8 mouse cellular contexts compared by ENCODE assay signal in genomic region chr9:13749675-13749998, GRCm38 (mm10). TPM values are rescaled to one million over a fixed set of nuclear protein-coding genes. Genes with fewer than 3 reads are reported as not detected.
DNase-seq lines count a peak whose midpoint lies in the region; ATAC-seq and TF ChIP-seq lines count a peak whose summit lies in the region.

No protein-coding gene starts in this region.

- H3K9ac ChIP-seq in intestine, postnatal 0 days (ENCODE audit: low read depth, low read length) = peak overlapping the region; percentile 92
- peak overlapping the region; percentile 97 for H3K9ac ChIP-seq in neural tube, embryonic 14.5 days (replicated peaks; ENCODE audit: low read depth, low read length)

- no peak for DNase-seq in left cerebral cortex, adult 2 months (ENCODE audit: extremely low spot score in 1 of 2, low spot score in 2 of 2)
- DNase-seq in left cerebral cortex, adult 18-20 months (ENCODE audit: low spot score in 2 of 2) = no peak
- peak; percentile 47 for DNase-seq in c-Kit-positive CD71-positive TER-119-positive erythroid progenitor cells, embryonic 14.5 days (ENCODE audit: low spot score)
- DNase-seq in layer of hippocampus, postnatal 25 days (ENCODE audit: extremely low spot score in 1 of 2, low spot score in 1 of 2) = no peak
- no peak for DNase-seq in Muller cell, postnatal 12 days (ENCODE audit: inconsistent ontology term)
- DNase-seq in adrenal gland, postnatal 36 days = no peak

- H3K4me3 ChIP-seq in left cerebral cortex, adult 2 months = peak overlapping the region; percentile 100
- peak overlapping the region; percentile 82 for H3K4me3 ChIP-seq in intestine, postnatal 0 days (ENCODE audit: low read depth, low read length)
- peak overlapping the region; percentile 96 for H3K4me3 ChIP-seq in neural tube, embryonic 14.5 days (ENCODE audit: low read depth, low read length)

- H3K9me3 ChIP-seq in intestine, postnatal 0 days (ENCODE audit: control insufficient read depth) = no peaks in the 10 kb centered on the region
- no peaks in the 10 kb centered on the region for H3K9me3 ChIP-seq in neural tube, embryonic 14.5 days (ENCODE audit: control insufficient read depth, low read length)

- no peaks in the 10 kb centered on the region for H3K27me3 ChIP-seq in intestine, postnatal 0 days (replicated peaks; ENCODE audit: control insufficient read depth, insufficient read depth, low read length)
- H3K27me3 ChIP-seq in neural tube, embryonic 14.5 days (ENCODE audit: control insufficient read depth, insufficient read depth, low read length) = no peaks in the 10 kb centered on the region

- ATAC-seq in intestine, postnatal 0 days = no peak
- ATAC-seq in neural tube, embryonic 14.5 days (ENCODE audit: low read depth) = no peak

- H3K36me3 ChIP-seq in intestine, postnatal 0 days (ENCODE audit: control insufficient read depth, insufficient read depth) = no peaks in the 10 kb centered on the region
- H3K36me3 ChIP-seq in neural tube, embryonic 14.5 days (ENCODE audit: control insufficient read depth, insufficient read depth, low read length) = no peaks in the 10 kb centered on the region

- no peaks in the 10 kb centered on the region; the same call in 1 of the 2 replicates for H3K4me1 ChIP-seq in intestine, postnatal 0 days (replicated peaks; ENCODE audit: control insufficient read depth, insufficient read depth, low read length)
- H3K4me1 ChIP-seq in neural tube, embryonic 14.5 days (ENCODE audit: control insufficient read depth, insufficient read depth, low read length) = peaks cover 5% of the 10 kb centered on the region; the same call in 1 of the 2 replicates

- H3K4me2 ChIP-seq in intestine, postnatal 0 days (replicated peaks; ENCODE audit: low read depth) = peak overlapping the region; percentile 72
- peak overlapping the region; percentile 79 for H3K4me2 ChIP-seq in neural tube, embryonic 14.5 days (ENCODE audit: low read depth, low read length)

- under 1% methylated on average over 7 of the region's 7 CpGs for WGBS in intestine, postnatal 0 days
- WGBS in neural tube, embryonic 14.5 days = 6% methylated on average over 7 of the region's 7 CpGs

- H3K27ac ChIP-seq in left cerebral cortex, adult 2 months = peak overlapping the region; percentile 94
- peak overlapping the region; percentile 90 for H3K27ac ChIP-seq in intestine, postnatal 0 days (ENCODE audit: low read depth, low read length)
- H3K27ac ChIP-seq in neural tube, embryonic 14.5 days (ENCODE audit: low read depth, low read length) = peak overlapping the region; percentile 88

- intact Hi-C loops in left cerebral cortex, adult 2 months (cut with DNase I) = no loop called here

- no peak for TF ChIP-seq CTCF in left cerebral cortex, adult 2 months (IDR thresholded peaks at IDR 0.05)
- TF ChIP-seq CTCF in intestine, postnatal 0 days (IDR thresholded peaks at IDR 0.05; ENCODE audit: low read depth) = no peak

RNA-seq across cellular contexts. Expression of gene Mtmr2, which starts 1.4 kb away (rescaled TPM):
- 10 to 100 TPM; 50.8 to 52.6 TPM for total RNA-seq in left cerebral cortex, adult 2 months (2021)
- 10 to 100 TPM; 44.5 to 47.3 TPM for total RNA-seq in left cerebral cortex, adult 18-20 months (2021)
- polyA plus RNA-seq in intestine, postnatal 0 days (2015; fragmentation: Nextera tagmentation; extraction: Ambion mirVana) = 32.1 and 32.8 TPM in 2 replicates
- 52.2 and 60.5 TPM in 2 replicates for polyA plus RNA-seq in neural tube, embryonic 14.5 days (2014; fragmentation: Nextera tagmentation; extraction: Ambion mirVana)
- total RNA-seq in layer of hippocampus, postnatal 25 days (2021) = 10 to 100 TPM; 54.8 to 62.2 TPM
- 10 to 100 TPM; 61.8 to 65.1 TPM for total RNA-seq in adrenal gland, postnatal 36 days (2021)
